Mouse (Mus musculus): ENCODE data around the gene Tmem176a. TPM values are rescaled to one million over a fixed set of nuclear protein-coding genes. Genes with fewer than 3 reads are reported as not detected.
A peak's percentile ranks its signal among the peaks of the same experiment; 100 is the strongest.
"Not testable (repeated sequence)": the region's sequence is repeated elsewhere in the genome, so short reads cannot be mapped to it uniquely, and the experiment has no call there.

Gene Tmem176a
- polyA plus RNA-seq, 1 experiment from 2014 or later, result 174 TPM

- Histone ChIP-seq H3K27me3 (ENCODE audit: insufficient read depth, low read length) (no peaks in the 10 kb centered on the region), H3K4me2 (ENCODE audit: low read depth, low read length) (no peak overlapping the region), H3K36me3 (replicated peaks; ENCODE audit: insufficient read depth, low read length) (no peaks in the 10 kb centered on the region), H3K4me1 (ENCODE audit: insufficient read depth) (no peaks in the 10 kb centered on the region), H3K9ac (replicated peaks) (no peak overlapping the region), H3K9me3 (ENCODE audit: low read length) (no peaks in the 10 kb centered on the region), H3K27ac (ENCODE audit: low read depth) (no peak overlapping the region), H3K4me3 (ENCODE audit: low read depth, low read length) (no peak overlapping the region)
- no peak for ATAC-seq
- DNase-seq, result no peak
- TF ChIP-seq EP300 (IDR thresholded peaks at IDR 0.05; ENCODE audit: low read depth), result no peak
- TF ChIP-seq CTCF (IDR thresholded peaks at IDR 0.05; ENCODE audit: low read depth), result peak; percentile 39
These were observed 25.7 kb upstream of the Tmem176a start for GRCm38 (mm10) chr6:48815013-48815412.

- no peak overlapping the region for H3K4me3 ChIP-seq (ENCODE audit: low read depth, low read length)
- no peaks in the 10 kb centered on the region for H3K4me1 ChIP-seq (ENCODE audit: insufficient read depth)
- no peaks in the 10 kb centered on the region for H3K9me3 ChIP-seq (ENCODE audit: low read length)
- TF ChIP-seq CTCF (IDR thresholded peaks at IDR 0.05; ENCODE audit: low read depth), result peak; percentile 92
- TF ChIP-seq EP300 (IDR thresholded peaks at IDR 0.05; ENCODE audit: low read depth), result no peak
- WGBS (ENCODE audit: insufficient replicate concordance), result 1% methylated on average over 6 of the region's 6 CpGs
- H3K27me3 ChIP-seq (ENCODE audit: insufficient read depth, low read length), result no peaks in the 10 kb centered on the region
- H3K36me3 ChIP-seq (replicated peaks; ENCODE audit: insufficient read depth, low read length), result no peaks in the 10 kb centered on the region
- ATAC-seq, result no peak; the same call in 1 of the 2 replicates
- no peak overlapping the region for H3K4me2 ChIP-seq (ENCODE audit: low read depth, low read length)
- peak; percentile 77 for DNase-seq
- no peak overlapping the region for H3K27ac ChIP-seq (ENCODE audit: low read depth)
- H3K9ac ChIP-seq (replicated peaks), result no peak overlapping the region
These were observed 22.9 kb upstream of the Tmem176a start for GRCm38 (mm10) chr6:48817815-48818214.

GRCm38 (mm10) chr6:48821991-48822785 lies 18.5 kb upstream of the Tmem176a start:
- ATAC-seq; H3K27me3 ChIP-seq (ENCODE audit: insufficient read depth, low read length); H3K27ac ChIP-seq (ENCODE audit: low read depth); DNase-seq; H3K4me3 ChIP-seq (ENCODE audit: low read depth, low read length); H3K4me1 ChIP-seq (ENCODE audit: insufficient read depth); H3K4me2 ChIP-seq (ENCODE audit: low read depth, low read length); H3K36me3 ChIP-seq (replicated peaks; ENCODE audit: insufficient read depth, low read length); H3K9me3 ChIP-seq (ENCODE audit: low read length); H3K9ac ChIP-seq (replicated peaks): not testable (repeated sequence)
- WGBS (ENCODE audit: insufficient replicate concordance), result 73% methylated on average over 7 of the region's 7 CpGs

DNA sequence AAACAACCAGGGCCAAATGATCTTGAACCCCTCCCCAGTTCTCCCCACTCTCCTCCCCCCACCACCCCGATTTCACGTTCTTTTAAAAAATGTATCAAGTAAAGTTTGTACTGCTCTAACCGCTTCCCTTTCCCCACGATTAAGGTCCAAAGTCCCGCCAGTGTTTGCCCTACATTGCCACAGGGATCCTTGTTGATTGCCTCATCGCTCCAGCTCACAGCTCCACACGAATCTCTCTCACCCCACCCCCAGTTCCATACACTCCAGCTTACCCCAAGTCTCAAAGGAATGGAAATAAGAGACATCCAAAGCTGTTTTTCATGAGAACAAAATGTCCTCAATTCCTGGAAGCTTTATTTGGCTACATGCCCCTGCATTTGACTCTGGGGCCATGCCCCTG lies 15.7 kb upstream of the Tmem176a start:
- ATAC-seq, result peak; percentile 96
- Histone ChIP-seq H3K4me1 (ENCODE audit: insufficient read depth) (peaks cover 21% of the 10 kb centered on the region), H3K27me3 (ENCODE audit: insufficient read depth, low read length) (no peaks in the 10 kb centered on the region), H3K4me3 (ENCODE audit: low read depth, low read length) (no peak overlapping the region), H3K9ac (replicated peaks) (no peak overlapping the region), H3K4me2 (ENCODE audit: low read depth, low read length) (no peak overlapping the region; the same call in 1 of the 2 replicates), H3K27ac (ENCODE audit: low read depth) (peak overlapping the region; percentile 89), H3K9me3 (ENCODE audit: low read length) (no peaks in the 10 kb centered on the region), H3K36me3 (replicated peaks; ENCODE audit: insufficient read depth, low read length) (no peaks in the 10 kb centered on the region)
- peak; percentile 69 for DNase-seq
- 38% methylated on average over 7 of the region's 7 CpGs for WGBS (ENCODE audit: insufficient replicate concordance)
- TF ChIP-seq CTCF (IDR thresholded peaks at IDR 0.05; ENCODE audit: low read depth) (no peak), EP300 (IDR thresholded peaks at IDR 0.05; ENCODE audit: low read depth) (peak; percentile 56)

DNA sequence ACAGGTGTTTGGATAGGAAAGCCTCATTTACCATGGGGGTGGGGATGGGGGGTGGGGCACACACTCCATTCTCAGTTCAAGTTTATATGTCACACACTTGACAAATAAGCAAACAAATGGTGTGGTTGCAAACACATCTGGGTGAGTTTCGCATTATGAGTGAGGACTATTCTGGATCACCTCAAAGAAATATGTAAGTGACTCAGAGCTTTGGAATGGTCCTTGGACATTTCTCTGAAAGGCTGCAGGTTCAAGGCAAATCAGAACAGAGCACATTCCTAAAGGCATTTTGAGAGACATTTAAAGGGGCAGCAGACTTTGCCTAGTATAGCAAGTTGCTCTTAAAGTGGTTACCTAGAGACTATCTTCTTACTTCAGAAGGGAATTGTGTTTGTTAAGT lies 11.7 kb upstream of the Tmem176a start:
- no peak overlapping the region for H3K9ac ChIP-seq (replicated peaks)
- peaks cover 12% of the 10 kb centered on the region for H3K36me3 ChIP-seq (replicated peaks; ENCODE audit: insufficient read depth, low read length)
- no peaks in the 10 kb centered on the region for H3K9me3 ChIP-seq (ENCODE audit: low read length)
- 63% methylated on average over 1 of the region's 1 CpGs for WGBS (ENCODE audit: insufficient replicate concordance)
- TF ChIP-seq EP300 (IDR thresholded peaks at IDR 0.05; ENCODE audit: low read depth) (no peak), CTCF (IDR thresholded peaks at IDR 0.05; ENCODE audit: low read depth) (no peak)
- no peak overlapping the region for H3K27ac ChIP-seq (ENCODE audit: low read depth)
- ATAC-seq, result no peak
- no peaks in the 10 kb centered on the region for H3K27me3 ChIP-seq (ENCODE audit: insufficient read depth, low read length)
- H3K4me2 ChIP-seq (ENCODE audit: low read depth, low read length), result no peak overlapping the region
- no peak overlapping the region for H3K4me3 ChIP-seq (ENCODE audit: low read depth, low read length)
- no peak for DNase-seq
- H3K4me1 ChIP-seq (ENCODE audit: insufficient read depth), result peaks cover 26% of the 10 kb centered on the region

- no peak overlapping the region for H3K9ac ChIP-seq (replicated peaks)
- H3K36me3 ChIP-seq (replicated peaks; ENCODE audit: insufficient read depth, low read length), result peaks cover 18% of the 10 kb centered on the region
- no peaks in the 10 kb centered on the region for H3K9me3 ChIP-seq (ENCODE audit: low read length)
- H3K27me3 ChIP-seq (ENCODE audit: insufficient read depth, low read length), result no peaks in the 10 kb centered on the region
- H3K4me2 ChIP-seq (ENCODE audit: low read depth, low read length), result no peak overlapping the region
- peaks cover 25% of the 10 kb centered on the region for H3K4me1 ChIP-seq (ENCODE audit: insufficient read depth)
- TF ChIP-seq CTCF (IDR thresholded peaks at IDR 0.05; ENCODE audit: low read depth), result no peak
- peak; percentile 33; the same call in 1 of the 2 replicates for TF ChIP-seq EP300 (IDR thresholded peaks at IDR 0.05; ENCODE audit: low read depth)
- DNase-seq (no peak), ATAC-seq (peak; percentile 42)
- H3K4me3 ChIP-seq (ENCODE audit: low read depth, low read length), result no peak overlapping the region
- H3K27ac ChIP-seq (ENCODE audit: low read depth), result peak overlapping the region; percentile 66
These were observed 11.1 kb upstream of the Tmem176a start for GRCm38 (mm10) chr6:48829651-48830050.

All from liver, postnatal 0 days (tissue).